Mouse (Mus musculus) C2C12 (cell line): ENCODE results near the gene Specc1.

Experiments used
- CEBPB ChIP-seq: IDR thresholded peaks from one replicate; pipeline ENCODE4 v1.6.1; 2011; ENCODE audit warnings: low read depth, mild to moderate bottlenecking, control low read depth, moderate library complexity
- CTCF ChIP-seq: IDR thresholded peaks from one replicate; pipeline ENCODE4 v1.5.1; 2011; ENCODE audit not compliant: control insufficient read depth, insufficient read depth, insufficient read length
- FOSL1 ChIP-seq: IDR thresholded peaks from one replicate; pipeline ENCODE4 v1.8.0; 2011; ENCODE audit warnings: mild to moderate bottlenecking, low read length; ENCODE audit not compliant: poor library complexity, insufficient read depth, severe bottlenecking
- MAX ChIP-seq: IDR thresholded peaks from one replicate; pipeline ENCODE4 v1.6.1; 2011; ENCODE audit warnings: mild to moderate bottlenecking, control low read depth
- MYOD1 ChIP-seq: IDR thresholded peaks from one replicate; pipeline ENCODE4 v1.6.1; 2011; ENCODE audit warnings: low read depth; ENCODE audit not compliant: control insufficient read depth, insufficient read length
- USF1 ChIP-seq: IDR thresholded peaks from one replicate; pipeline ENCODE4 v1.6.1; 2011; ENCODE audit warnings: low read depth, mild to moderate bottlenecking, control low read depth, moderate library complexity

- TF ChIP-seq CTCF (no peak), USF1 (no peak), MYOD1 (no peak), MAX (peak; percentile 35), CEBPB (no peak), FOSL1 (peak; percentile 7)
Observed at GRCm38 (mm10) chr11:62268381-62268780, 311.8 kb downstream of the Specc1 start.
